Mouse (Mus musculus): Measurements from ENCODE around the gene Il34.

- no peak for TF ChIP-seq MAX (IDR thresholded peaks at IDR 0.05)
- TF ChIP-seq MYOG (IDR thresholded peaks at IDR 0.05; ENCODE audit: control insufficient read depth, extremely low read depth, insufficient read length): no peak
- no peak for TF ChIP-seq CTCF (IDR thresholded peaks at IDR 0.05; ENCODE audit: control insufficient read depth, insufficient read depth, insufficient read length)
- no peak for TF ChIP-seq USF1 (IDR thresholded peaks at IDR 0.05; ENCODE audit: low read depth)
- no peak for TF ChIP-seq MYOD1 (IDR thresholded peaks at IDR 0.05; ENCODE audit: control insufficient read depth, insufficient read length, low read depth)
- no peak for TF ChIP-seq CEBPB (IDR thresholded peaks at IDR 0.05; ENCODE audit: low read depth)
- TF ChIP-seq FOSL1 (IDR thresholded peaks at IDR 0.05; ENCODE audit: insufficient read depth, low read length, poor library complexity, severe bottlenecking): no peak
Observed at GRCm38 (mm10) chr8:110772452-110772851, 33.3 kb downstream of the Il34 start.
